Mouse (Mus musculus) lung, postnatal 10 days (tissue): ENCODE data around the gene Cyp27a1.

Experiments used
- DNase-seq: peaks from one replicate; pipeline ENCODE4 v3.0.0; 2021

Cyp27a1 gene

DNA sequence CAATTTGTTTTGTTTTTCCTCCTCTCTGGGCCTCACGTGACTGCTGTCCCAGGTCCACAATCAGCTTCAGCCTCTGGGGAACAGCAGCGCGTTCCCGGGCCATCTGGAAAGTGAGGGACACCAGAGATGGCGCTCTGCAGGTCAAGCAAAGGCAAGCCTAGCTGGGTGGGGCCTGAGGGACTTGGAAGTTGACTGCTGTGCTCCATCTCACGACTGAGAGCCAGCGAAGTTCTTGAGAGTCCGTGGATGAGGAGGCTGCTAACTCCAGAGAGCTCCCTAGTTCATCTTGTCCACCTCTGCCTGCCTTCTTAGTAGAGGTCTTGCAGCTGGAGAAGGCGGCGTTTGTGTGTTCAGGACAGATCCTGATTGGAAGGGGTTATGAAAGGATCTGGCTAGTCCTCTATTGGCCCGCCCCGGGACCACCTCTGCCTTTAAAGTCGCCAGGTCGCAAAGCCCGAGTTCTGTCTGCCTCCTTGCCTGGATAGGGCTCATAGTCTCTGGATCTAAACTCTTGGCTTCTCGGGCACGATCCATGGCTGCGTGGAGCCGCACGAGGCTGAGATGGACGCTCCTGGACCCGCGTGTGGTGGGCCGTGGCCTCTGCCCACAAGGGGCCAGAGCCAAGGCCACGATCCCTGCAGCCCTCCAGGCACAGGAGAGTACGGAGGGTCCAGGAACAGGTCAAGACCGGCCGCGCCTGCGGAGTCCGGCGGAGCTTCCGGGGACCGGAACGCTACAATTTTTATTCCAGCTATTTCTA lies at the start of gene Cyp27a1:
Cyp27a1 (plus strand) TSS at position 476 of the 760 bp plus-strand sequence.
- peak; percentile 77 for DNase-seq

GRCm38 (mm10) chr1:74665153-74665552 lies 48.2 kb upstream of the Cyp27a1 start:
- DNase-seq, result peak; percentile 28

DNA sequence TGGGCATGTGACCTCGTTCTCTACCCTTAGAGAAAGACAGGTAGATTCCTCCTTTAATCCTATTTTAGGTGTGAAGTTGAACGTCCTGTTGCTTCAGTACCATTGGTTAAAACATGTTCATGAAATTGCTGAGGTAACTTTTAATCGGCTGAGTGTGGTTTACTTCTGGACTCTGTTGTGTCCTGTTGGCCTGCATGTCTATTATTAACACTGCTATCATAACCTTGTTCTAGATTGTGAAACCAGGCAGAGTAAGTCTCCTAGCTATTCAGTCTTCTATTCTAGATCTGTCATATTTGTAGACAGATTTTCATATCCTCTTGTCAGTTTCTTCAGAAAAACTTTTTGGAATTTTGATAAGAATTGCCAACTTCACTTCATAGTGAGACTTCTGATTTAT lies 45.0 kb upstream of the Cyp27a1 start:
- DNase-seq, result no peak

DNA sequence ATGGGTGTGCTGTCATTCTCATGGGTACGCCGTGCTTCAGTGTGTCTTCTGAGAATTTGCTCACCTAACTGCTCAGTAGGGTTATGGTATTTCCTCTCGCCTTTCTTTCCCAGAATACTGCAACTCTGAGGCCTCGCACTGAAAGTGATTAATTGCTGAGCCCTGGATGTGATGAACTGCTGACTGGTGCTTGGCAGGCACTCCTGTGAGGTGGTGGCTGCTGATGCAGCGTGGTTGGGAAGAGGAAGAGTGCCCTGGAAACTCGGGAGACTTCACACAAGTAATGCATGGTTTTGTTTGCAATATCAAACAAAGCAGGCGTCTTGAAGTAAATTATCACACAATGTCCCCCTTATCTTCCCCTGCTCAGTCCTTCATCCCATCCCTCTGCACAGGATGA lies 40.6 kb upstream of the Cyp27a1 start:
- no peak for DNase-seq

DNA sequence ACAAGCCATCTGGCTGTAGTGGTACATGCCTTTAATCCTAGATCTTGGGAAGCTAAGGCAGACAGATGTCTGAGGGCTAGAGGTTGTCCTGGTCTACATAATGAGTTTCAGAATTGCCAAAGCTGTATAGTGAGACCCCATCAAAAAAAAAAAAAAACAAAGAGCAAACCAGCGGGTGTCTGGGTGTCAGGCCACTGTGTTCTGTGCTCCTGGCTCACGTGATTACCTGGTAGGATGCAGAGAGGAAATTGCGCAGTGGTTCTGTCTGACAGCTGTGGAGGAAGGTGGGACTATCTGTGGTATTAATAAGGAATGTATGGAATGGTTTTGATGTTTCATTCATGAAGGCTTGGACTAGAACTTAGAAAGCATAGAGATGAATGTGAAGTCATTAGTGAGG lies 36.5 kb upstream of the Cyp27a1 start:
- DNase-seq, result no peak

DNA sequence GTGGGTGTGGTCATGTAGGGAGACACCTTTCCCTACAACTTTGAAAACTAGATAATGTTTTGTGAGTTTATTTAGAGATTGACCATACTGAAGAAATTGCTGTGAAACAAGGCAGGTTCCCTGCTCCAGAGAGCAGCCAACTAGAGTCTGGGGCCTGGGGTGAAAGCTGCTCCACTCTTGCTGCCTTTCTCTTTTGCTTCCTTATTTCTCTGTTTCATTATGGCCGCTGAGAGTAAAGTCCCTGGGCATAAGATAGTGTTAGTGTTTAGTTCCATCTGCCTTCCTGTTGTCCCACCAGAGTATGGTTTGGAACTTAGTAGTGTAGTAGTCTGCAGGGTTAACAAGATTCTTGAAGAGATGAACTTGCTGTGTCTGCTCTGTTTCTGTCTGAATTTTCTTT lies 35.5 kb upstream of the Cyp27a1 start:
- DNase-seq, result no peak

DNA sequence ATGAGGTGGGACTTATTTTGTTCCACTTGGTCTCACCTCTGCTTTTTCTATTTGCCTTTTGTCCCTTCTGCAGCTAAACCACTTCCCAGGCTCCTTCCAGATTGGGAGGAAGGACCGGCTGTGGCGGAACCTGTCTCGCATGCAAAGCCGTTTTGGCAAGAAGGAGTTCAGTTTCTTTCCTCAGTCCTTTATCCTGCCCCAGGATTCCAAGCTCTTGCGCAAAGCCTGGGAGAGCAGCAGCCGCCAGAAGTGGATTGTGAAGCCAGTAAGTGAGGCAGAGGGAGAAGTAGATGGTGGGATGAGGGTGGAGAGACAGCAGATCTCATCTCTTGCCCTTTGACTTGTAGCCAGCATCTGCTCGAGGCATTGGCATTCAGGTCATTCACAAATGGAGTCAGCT lies 26.2 kb upstream of the Cyp27a1 start:
- no peak for DNase-seq

DNA sequence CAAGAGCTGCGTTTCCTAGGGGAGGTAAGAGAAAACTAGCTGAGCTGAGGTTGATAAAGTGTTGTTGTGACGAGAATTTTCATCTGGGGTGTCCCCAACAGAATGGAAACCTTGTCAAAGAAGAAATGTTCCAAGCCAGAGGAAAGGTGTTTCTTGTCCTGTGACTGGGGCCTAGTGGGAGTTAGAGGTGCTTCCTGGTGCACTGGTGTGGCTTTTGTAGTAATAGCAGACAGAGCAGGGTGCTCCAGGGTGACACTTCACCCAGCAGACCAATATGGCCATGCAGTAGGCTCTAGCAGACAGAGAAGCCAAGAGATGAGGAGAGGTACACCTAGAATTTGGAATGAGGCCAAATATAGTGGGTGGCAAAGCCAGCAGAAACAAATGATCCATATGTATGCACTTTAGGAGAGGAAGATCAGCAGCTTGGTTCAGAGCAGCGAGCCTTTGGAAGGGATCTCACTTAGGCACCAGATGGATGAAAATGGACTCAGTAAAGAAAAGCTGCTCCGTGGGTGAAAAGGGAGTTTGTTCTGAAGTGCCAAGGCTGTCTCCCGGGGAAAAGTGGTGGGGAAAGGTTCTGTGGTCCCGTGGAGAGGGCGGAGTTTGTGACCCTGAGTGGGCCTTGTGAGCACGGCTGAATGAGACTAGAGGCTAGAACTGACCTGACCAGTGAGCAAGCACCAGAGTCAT lies 19.3 kb upstream of the Cyp27a1 start:
- DNase-seq, result no peak

- DNase-seq, result no peak
These were observed 17.5 kb upstream of the Cyp27a1 start for GRCm38 (mm10) chr1:74695836-74696235.

GRCm38 (mm10) chr1:74697416-74697815 lies 16.0 kb upstream of the Cyp27a1 start:
- DNase-seq, result peak; percentile 34

- DNase-seq, result no peak
These were observed 15.0 kb upstream of the Cyp27a1 start for GRCm38 (mm10) chr1:74698353-74698752.

DNA sequence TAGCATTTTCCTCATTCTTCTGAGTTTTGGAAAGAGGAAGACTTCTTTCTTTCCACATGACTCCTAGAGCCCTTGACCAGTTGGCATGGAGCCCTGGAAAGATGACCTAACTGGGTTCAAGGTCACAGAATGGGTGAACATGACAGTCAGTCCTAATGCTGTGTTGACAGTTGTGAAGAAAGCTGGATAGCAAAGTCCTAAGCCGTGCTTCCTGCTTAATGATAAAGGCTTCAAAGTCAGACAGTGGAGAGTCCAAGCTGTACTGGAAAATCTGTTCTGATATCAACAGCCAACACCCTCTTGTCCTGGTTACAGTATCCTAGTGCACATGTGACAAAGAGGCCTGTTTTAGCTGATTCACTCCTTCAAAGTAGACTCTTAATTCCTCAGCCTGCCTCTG lies 14.6 kb upstream of the Cyp27a1 start:
- DNase-seq, result peak; percentile 81

DNA sequence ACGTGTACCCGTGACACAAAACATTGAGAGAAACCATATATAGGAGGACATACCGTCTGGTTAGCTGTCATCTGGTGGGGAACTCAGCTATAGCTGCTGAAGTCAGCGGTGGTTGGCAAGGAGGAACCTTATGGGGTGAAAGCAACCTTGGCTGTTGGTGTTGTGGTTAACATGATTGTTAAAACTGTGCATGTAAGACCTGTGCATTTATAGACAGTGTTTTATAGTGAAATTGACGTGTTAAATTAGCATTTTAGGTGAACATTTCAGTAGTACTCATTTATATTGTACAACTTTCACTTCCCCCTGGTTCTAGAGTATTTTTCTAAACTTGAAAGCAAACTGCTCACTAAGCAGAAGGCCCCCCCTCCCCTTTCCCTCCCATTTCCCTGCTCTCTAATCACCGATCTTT lies 11.2 kb upstream of the Cyp27a1 start:
- no peak for DNase-seq

DNA sequence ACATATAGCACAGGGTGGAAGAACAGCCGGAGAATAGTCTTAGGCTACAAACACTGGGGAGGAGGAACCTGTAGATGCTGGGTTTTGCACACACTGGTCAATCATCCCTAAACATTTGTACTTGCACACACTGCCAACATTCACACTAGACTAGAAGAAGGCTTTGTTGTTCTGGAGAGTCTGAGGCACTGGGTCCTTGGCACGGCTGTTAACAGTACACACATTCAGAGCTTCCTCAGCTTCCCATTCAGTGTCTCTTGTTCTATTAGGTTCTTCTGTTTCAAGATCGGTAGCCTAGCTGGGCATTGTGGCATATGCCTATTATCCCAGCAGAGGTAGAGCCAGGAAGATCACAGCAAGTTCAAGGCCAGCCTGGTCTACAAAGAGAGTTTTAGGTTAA lies 9.2 kb upstream of the Cyp27a1 start:
- no peak for DNase-seq

- peak; percentile 50 for DNase-seq
These were observed 8.4 kb upstream of the Cyp27a1 start for GRCm38 (mm10) chr1:74705016-74705415.

DNA sequence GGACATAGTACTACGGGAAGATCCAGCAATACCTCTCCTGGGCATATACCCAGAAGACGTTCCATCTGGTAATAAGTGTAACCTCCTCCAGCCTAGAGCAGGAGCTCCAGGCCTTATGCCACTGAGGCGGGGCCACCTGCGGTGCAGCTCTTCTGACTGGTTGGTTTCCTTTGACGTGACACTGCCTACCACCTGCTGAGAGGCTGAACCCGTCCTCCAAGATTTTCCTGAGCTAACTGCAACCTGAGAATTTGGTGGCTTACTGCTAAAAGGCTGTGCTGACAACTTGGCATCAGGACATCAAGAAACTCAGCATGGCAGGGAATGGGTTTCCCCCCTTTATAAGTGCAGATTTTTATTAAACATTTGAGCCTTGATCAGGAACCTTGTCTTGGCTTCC lies 3.8 kb upstream of the Cyp27a1 start:
- DNase-seq, result no peak

DNA sequence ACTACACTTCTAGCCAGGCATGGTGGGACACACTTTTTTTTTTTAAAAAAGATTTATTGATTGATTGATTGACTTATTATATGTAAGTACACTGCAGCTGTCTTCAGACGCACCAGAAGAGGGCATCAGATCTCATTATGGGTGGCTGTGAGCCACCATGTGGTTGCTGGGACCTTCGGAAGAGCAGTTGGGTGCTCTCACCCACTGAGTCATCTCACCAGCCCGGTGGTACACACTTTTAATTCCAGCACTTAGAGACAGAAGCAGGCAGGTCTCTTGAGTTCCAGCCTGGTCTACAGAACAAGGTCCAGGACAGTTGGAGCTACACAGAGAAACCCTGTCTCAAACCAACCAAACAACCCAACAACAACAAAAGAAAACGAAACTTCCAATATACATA lies 1.3 kb upstream of the Cyp27a1 start:
- DNase-seq, result no peak

DNA sequence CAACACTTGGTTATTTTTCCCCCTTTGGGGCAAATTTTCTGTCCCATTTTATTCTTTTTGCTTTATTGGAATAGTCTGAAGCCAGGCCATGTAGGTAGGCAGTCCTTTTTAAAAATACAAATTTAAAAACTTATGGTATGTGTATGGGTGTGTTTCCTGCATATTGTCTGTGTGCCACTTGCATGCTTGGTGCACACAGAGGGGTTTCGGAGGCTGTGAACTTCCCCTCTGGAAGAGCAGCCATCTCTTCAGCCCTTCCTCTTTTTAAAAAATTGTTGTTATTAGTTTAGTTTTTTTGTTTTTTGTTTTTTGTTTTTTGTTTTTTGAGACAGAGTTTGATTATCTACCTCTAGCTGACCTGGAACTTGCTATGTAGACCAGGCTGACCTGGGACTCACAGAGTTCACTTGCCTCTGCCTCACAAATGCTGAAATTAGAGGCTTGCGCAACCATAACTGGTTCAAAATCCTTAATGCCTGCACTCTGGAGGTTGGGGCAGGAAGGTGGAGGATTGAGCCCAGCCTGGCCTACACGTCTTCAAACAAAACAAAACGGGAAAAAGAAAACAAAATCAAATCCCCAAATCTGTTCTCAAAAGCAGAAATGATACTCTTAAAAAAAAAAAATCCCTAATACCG lies 794 bp upstream of the Cyp27a1 start:
- DNase-seq, result no peak

- DNase-seq, result no peak
These were observed 721 bp downstream of the Cyp27a1 start for GRCm38 (mm10) chr1:74713859-74714730.

DNA sequence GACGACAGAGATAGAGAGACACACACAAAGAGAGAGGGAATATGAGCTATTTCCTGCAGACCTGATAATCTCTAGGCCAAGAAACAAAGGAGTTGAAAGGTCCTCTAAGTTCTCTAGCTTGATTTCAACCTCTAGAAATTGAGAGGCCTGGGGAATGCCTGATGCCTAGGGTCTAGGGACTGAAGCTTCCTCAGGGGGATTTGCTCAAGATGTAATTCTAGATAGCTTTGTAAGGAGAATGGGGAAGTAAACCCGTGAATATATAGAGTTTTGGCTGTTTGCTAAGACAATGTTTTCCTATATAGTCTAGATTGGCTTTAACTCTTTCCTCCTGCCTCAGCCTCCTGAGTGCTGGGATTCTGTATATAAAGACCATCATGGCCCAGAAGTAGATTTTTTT lies 1.6 kb downstream of the Cyp27a1 start:
- DNase-seq, result no peak

DNA sequence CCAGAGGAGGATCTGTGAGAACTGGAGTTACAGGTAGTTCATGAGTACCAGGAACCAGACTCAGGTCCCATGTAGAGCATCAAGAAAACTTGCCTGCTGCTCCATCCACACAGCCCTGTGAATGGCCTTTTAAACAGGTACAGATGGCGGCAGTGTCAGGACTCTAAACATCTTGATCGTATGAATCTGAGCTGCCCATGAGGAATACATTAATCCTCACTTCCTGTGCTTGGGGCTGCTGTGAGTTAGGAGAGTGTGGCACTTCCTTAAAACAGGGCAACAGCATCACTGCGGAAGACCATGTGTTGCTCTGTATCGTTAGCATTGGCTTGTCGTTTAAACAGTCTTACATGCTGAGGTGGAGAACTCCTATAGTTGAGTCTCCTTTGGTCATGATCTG lies 2.1 kb downstream of the Cyp27a1 start:
- DNase-seq, result no peak

DNA sequence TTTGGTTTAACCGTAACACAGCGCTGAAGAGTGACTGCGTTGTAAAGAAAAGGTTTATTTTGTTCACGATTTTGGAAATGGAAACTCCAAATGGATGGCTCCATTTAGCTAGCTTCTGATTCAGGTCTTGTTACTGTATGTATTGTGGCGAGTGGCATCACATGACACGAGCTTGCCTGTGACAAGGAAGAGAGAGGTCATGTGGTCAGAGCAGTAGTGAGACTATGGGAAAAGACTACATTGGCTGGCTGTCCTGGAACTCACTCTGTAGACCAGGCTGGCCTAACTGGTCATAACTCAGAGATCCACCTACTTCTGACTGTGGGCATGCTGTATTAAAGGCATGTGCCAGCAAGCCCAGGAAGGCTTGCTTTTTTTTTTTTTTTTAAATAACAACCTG lies 2.5 kb downstream of the Cyp27a1 start:
- no peak for DNase-seq

GRCm38 (mm10) chr1:74718113-74718512 lies 4.7 kb downstream of the Cyp27a1 start:
- DNase-seq, result no peak
